ENCODE assay signal across 22 mouse cellular contexts in the genomic region with DNA sequence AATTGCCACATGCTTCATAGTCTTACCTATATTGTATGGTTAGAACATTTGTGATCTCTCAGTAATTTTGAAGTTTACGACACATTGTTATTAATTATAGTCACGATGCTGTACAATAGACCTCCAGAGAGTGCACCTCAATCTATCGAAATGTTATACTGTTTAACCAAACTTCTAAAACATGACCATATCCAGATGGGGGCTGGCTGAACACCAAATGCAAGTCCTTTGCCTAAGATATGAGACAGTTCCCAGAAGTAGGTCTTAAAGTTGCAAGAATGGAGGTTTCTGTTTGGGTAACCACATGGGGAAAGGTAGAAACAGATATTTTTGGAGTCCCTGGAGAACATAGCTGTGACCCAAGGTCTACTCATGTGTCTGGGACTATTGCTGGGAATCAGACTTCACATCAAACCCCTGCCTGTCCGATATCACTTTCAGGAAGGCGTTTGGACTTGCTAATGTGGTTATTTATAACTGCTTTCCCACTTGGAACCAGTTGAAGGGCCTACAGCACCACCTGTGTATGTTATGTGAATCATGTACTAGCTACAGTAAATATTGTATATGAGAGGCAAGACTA.
DNase-seq lines count a peak whose midpoint lies in the region; ATAC-seq and TF ChIP-seq lines count a peak whose summit lies in the region.
"Had no signal": no experiment of that assay in that cellular context is flagged by ENCODE, and none has a peak within 500 bp of the region (broad histone marks: within the 10 kb centered on the region; RNA-seq: fewer than 3 reads in every experiment).

No protein-coding gene starts in this region.

- intact Hi-C loops in gastrocnemius, postnatal 14 days (cut with DNase I; ENCODE audit: low total_unique reads): no loop called here
- intact Hi-C loops in heart, adult 2 months (cut with DNase I): no loop called here

- peaks cover under 1% of the 10 kb centered on the region for H3K4me1 ChIP-seq in heart, adult 2 months (ENCODE audit: control insufficient read depth, insufficient read depth, low read length)
- peaks cover 5% of the 10 kb centered on the region; the same call in 1 of the 2 replicates for H3K4me1 ChIP-seq in heart, embryonic 10.5 days
- peaks cover 4% of the 10 kb centered on the region; the same call in 1 of the 2 replicates for H3K4me1 ChIP-seq in heart, postnatal 0 days (ENCODE audit: control insufficient read depth, insufficient read depth)
- H3K4me1 ChIP-seq: embryonic facial prominence, embryonic 12.5 days; hindbrain, embryonic 10.5 days; kidney, embryonic 15.5 days had no signal

- peak; percentile 59 for DNase-seq in gastrocnemius, adult 18-20 months (ENCODE audit: low spot score)
- DNase-seq in gastrocnemius, postnatal 14 days: no peak
- no peak for DNase-seq in heart, adult 2 months
- DNase-seq in heart, embryonic 10.5 days (ENCODE audit: low spot score): no peak
- no peak for DNase-seq in heart, postnatal 0 days (ENCODE audit: low spot score)
- DNase-seq in heart, postnatal 4 days: no peak
- no peak for DNase-seq in embryo, embryonic 10 days (ENCODE audit: low spot score)
- DNase-seq: adrenal gland, postnatal 10 days; B cell, adult 2 months; cerebellum, adult 11 months; cerebellum, adult 8-10 months; cerebellum, postnatal 14 days; kidney, adult 2 months had no signal

- H3K36me3 ChIP-seq in heart, adult 2 months (ENCODE audit: control insufficient read depth, insufficient read depth, low read length): peaks cover 2% of the 10 kb centered on the region
- no peaks in the 10 kb centered on the region for H3K36me3 ChIP-seq in heart, embryonic 10.5 days
- no peaks in the 10 kb centered on the region for H3K36me3 ChIP-seq in heart, postnatal 0 days (replicated peaks; ENCODE audit: control insufficient read depth, insufficient read depth, low read length)
- H3K36me3 ChIP-seq: embryonic facial prominence, embryonic 12.5 days; forebrain, embryonic 12.5 days; G1E; hindbrain, embryonic 10.5 days; kidney, embryonic 15.5 days had no signal

- peak; percentile 28 for TF ChIP-seq CTCF in heart, adult 2 months (IDR thresholded peaks at IDR 0.05)
- no peak for TF ChIP-seq CTCF in heart, postnatal 0 days (IDR thresholded peaks at IDR 0.05; ENCODE audit: low read depth)

- ATAC-seq in heart, postnatal 0 days (ENCODE audit: insufficient read depth, low read depth): 0 out of 2 replicates have a peak, but pooled peaks have one; percentile 33
- ATAC-seq: CD4-positive, CD25-positive, alpha-beta regulatory T cell, adult 4 months; forebrain, embryonic 16.5 days; intestine, embryonic 16.5 days had no signal

- H3K27me3 ChIP-seq in heart, adult 2 months (ENCODE audit: control insufficient read depth, insufficient read depth, low read length): no peaks in the 10 kb centered on the region
- H3K27me3 ChIP-seq in heart, embryonic 10.5 days (ENCODE audit: insufficient read depth, poor library complexity, severe bottlenecking): no peaks in the 10 kb centered on the region
- H3K27me3 ChIP-seq in heart, postnatal 0 days (ENCODE audit: control insufficient read depth, insufficient read depth, low read length): no peaks in the 10 kb centered on the region
- H3K27me3 ChIP-seq: embryonic facial prominence, embryonic 12.5 days; kidney, embryonic 15.5 days had no signal

- no peak overlapping the region for H3K4me3 ChIP-seq in heart, adult 2 months
- H3K4me3 ChIP-seq in heart, embryonic 10.5 days: no peak overlapping the region
- no peak overlapping the region for H3K4me3 ChIP-seq in heart, postnatal 0 days (ENCODE audit: low read depth, low read length)
- H3K4me3 ChIP-seq: embryonic facial prominence, embryonic 12.5 days; forebrain, embryonic 12.5 days; hindbrain, embryonic 10.5 days; kidney, embryonic 15.5 days had no signal

- H3K9ac ChIP-seq in heart, adult 2 months (ENCODE audit: low read depth, low read length): no peak overlapping the region
- no peak overlapping the region for H3K9ac ChIP-seq in heart, postnatal 0 days (replicated peaks; ENCODE audit: low read depth, low read length)
- H3K9ac ChIP-seq: embryonic facial prominence, embryonic 12.5 days; forebrain, embryonic 12.5 days; hindbrain, embryonic 14.5 days; kidney, embryonic 15.5 days had no signal

- peak overlapping the region; percentile 11; the same call in 1 of the 2 replicates for H3K27ac ChIP-seq in heart, adult 2 months
- no peak overlapping the region for H3K27ac ChIP-seq in heart, embryonic 10.5 days
- H3K27ac ChIP-seq in heart, postnatal 0 days (ENCODE audit: low read depth): peak overlapping the region; percentile 47
- H3K27ac ChIP-seq: embryonic facial prominence, embryonic 12.5 days; forebrain, embryonic 12.5 days; hindbrain, embryonic 10.5 days; hindbrain, embryonic 14.5 days; kidney, embryonic 15.5 days had no signal

- no peak for TF ChIP-seq EP300 in heart, adult 2 months (IDR thresholded peaks at IDR 0.05; ENCODE audit: insufficient read depth, low read depth, low read length)
- no peak for TF ChIP-seq EP300 in heart, postnatal 0 days (IDR thresholded peaks at IDR 0.05; ENCODE audit: low read depth)

- H3K79me2 ChIP-seq in heart, adult 2 months (replicated peaks; ENCODE audit: control insufficient read depth, insufficient read depth, low read length): no peaks in the 10 kb centered on the region; the same call in 1 of the 2 replicates

- no peak for TF ChIP-seq POLR2A in heart, adult 2 months (IDR thresholded peaks at IDR 0.05; ENCODE audit: insufficient read depth, low read depth, low read length)

- 58% methylated on average over 5 of the region's 5 CpGs for WGBS in heart, adult 2 months
- 75% methylated on average over 5 of the region's 5 CpGs for WGBS in heart, embryonic 10.5 days
- 65% methylated on average over 5 of the region's 5 CpGs for WGBS in heart, postnatal 0 days

- 0 out of 2 replicates have a peak overlapping the region, but pooled peaks have one; percentile 11 for H3K4me2 ChIP-seq in heart, postnatal 0 days (ENCODE audit: low read depth, low read length)
- H3K4me2 ChIP-seq: embryonic facial prominence, embryonic 12.5 days; forebrain, embryonic 12.5 days; hindbrain, embryonic 14.5 days; kidney, embryonic 15.5 days had no signal

- H3K9me3 ChIP-seq in heart, embryonic 10.5 days: no peaks in the 10 kb centered on the region
- no peaks in the 10 kb centered on the region for H3K9me3 ChIP-seq in heart, postnatal 0 days (replicated peaks; ENCODE audit: control insufficient read depth, low read length)
- H3K9me3 ChIP-seq: embryonic facial prominence, embryonic 12.5 days; forebrain, embryonic 12.5 days; hindbrain, embryonic 10.5 days; kidney, embryonic 15.5 days had no signal
